ENCODE assay signal across 9 mouse cellular contexts in genomic region chr3:107582130-107582874, GRCm38 (mm10). TPM values are rescaled to one million over a fixed set of nuclear protein-coding genes. Genes with fewer than 3 reads are reported as not detected.
DNase-seq lines count a peak whose midpoint lies in the region; ATAC-seq and TF ChIP-seq lines count a peak whose summit lies in the region.
"Had no signal": no experiment of that assay in that cellular context is flagged by ENCODE, and none has a peak within 500 bp of the region (broad histone marks: within the 10 kb centered on the region; RNA-seq: fewer than 3 reads in every experiment).

No protein-coding gene starts in this region.

- 6% methylated on average over 18 of the region's 18 CpGs for WGBS in heart, embryonic 14.5 days
- 2% methylated on average over 18 of the region's 18 CpGs for WGBS in embryonic facial prominence, embryonic 10.5 days
- WGBS in hindbrain, postnatal 0 days, result 2% methylated on average over 18 of the region's 18 CpGs
- WGBS in midbrain, embryonic 14.5 days, result 3% methylated on average over 18 of the region's 18 CpGs

- H3K27ac ChIP-seq in heart, embryonic 14.5 days (replicated peaks in 1 of 2; ENCODE audit: control insufficient read depth in 1 of 2, insufficient read depth in 1 of 2, low read depth in 2 of 2, low read length in 2 of 2), result no peak overlapping the region
- H3K27ac ChIP-seq in embryonic facial prominence, embryonic 10.5 days (replicated peaks), result peak overlapping the region; percentile 89
- H3K27ac ChIP-seq in hindbrain, postnatal 0 days, result no peak overlapping the region
- H3K27ac ChIP-seq in midbrain, embryonic 14.5 days (replicated peaks; ENCODE audit: low read depth, low read length), result no peak overlapping the region

- no peak for ATAC-seq in heart, embryonic 14.5 days (ENCODE audit: insufficient number of reproducible peaks, insufficient read depth, low FRiP score, low read depth)
- no peak for ATAC-seq in hindbrain, postnatal 0 days
- no peak for ATAC-seq in midbrain, embryonic 14.5 days (ENCODE audit: low FRiP score, low TSS enrichment)
- ATAC-seq in monocyte, adult 5-6 weeks (replicated peaks; ENCODE audit: insufficient number of reproducible peaks, low FRiP score, low TSS enrichment, poor library complexity, severe bottlenecking), result no peak

- no peak for DNase-seq in heart, adult 11 months
- peak; percentile 31 for DNase-seq in embryonic facial prominence, embryonic 10.5 days (ENCODE audit: low spot score)
- no peak for DNase-seq in hindbrain, postnatal 0 days (ENCODE audit: low spot score)
- peak; percentile 15 for DNase-seq in midbrain, embryonic 14.5 days
- no peak for DNase-seq in right cerebral cortex, postnatal 36 days (ENCODE audit: low spot score in 2 of 2)
- no peak for DNase-seq in adrenal gland, adult (ENCODE audit: inconsistent age in 2 of 2, low spot score in 1 of 2)

- no peaks in the 10 kb centered on the region for H3K36me3 ChIP-seq in heart, embryonic 14.5 days (ENCODE audit: control insufficient read depth, insufficient read depth, low read length)
- no peaks in the 10 kb centered on the region for H3K36me3 ChIP-seq in embryonic facial prominence, embryonic 10.5 days (replicated peaks)
- H3K36me3 ChIP-seq in hindbrain, postnatal 0 days (ENCODE audit: insufficient read depth, low read length), result no peaks in the 10 kb centered on the region
- H3K36me3 ChIP-seq in midbrain, embryonic 14.5 days (ENCODE audit: control insufficient read depth, insufficient read depth, low read length), result no peaks in the 10 kb centered on the region

- peak overlapping the region; percentile 79 for H3K4me2 ChIP-seq in heart, embryonic 14.5 days (ENCODE audit: low read length)
- H3K4me2 ChIP-seq in hindbrain, postnatal 0 days (ENCODE audit: low read depth, low read length), result peak overlapping the region; percentile 43
- H3K4me2 ChIP-seq in midbrain, embryonic 14.5 days (ENCODE audit: low read length), result peak overlapping the region; percentile 47

- no peaks in the 10 kb centered on the region for H3K9me3 ChIP-seq in heart, embryonic 14.5 days (ENCODE audit: control insufficient read depth, low read length)
- no peaks in the 10 kb centered on the region for H3K9me3 ChIP-seq in embryonic facial prominence, embryonic 10.5 days
- H3K9me3 ChIP-seq in hindbrain, postnatal 0 days (ENCODE audit: low read length), result no peaks in the 10 kb centered on the region
- no peaks in the 10 kb centered on the region for H3K9me3 ChIP-seq in midbrain, embryonic 14.5 days (ENCODE audit: control insufficient read depth, low read length)

- H3K9ac ChIP-seq in heart, embryonic 14.5 days (ENCODE audit: low read length), result peak overlapping the region; percentile 62
- H3K9ac ChIP-seq in hindbrain, postnatal 0 days (replicated peaks; ENCODE audit: low read length), result no peak overlapping the region
- H3K9ac ChIP-seq in midbrain, embryonic 14.5 days (replicated peaks; ENCODE audit: low read length), result no peak overlapping the region

- TF ChIP-seq CTCF in hindbrain, postnatal 0 days (IDR thresholded peaks at IDR 0.05; ENCODE audit: low read depth), result no peak

- peaks cover 11 to 12% of the 10 kb centered on the region in 2 experiments; a peak in 3 of 4 replicates for H3K4me1 ChIP-seq in heart, embryonic 14.5 days (ENCODE audit: control insufficient read depth in 2 of 2, insufficient read depth in 2 of 2, low read length in 2 of 2)
- peaks cover 85% of the 10 kb centered on the region for H3K4me1 ChIP-seq in embryonic facial prominence, embryonic 10.5 days
- 0 out of 2 replicates have a peak, but pooled peaks cover 4% of the 10 kb centered on the region for H3K4me1 ChIP-seq in hindbrain, postnatal 0 days (ENCODE audit: insufficient read depth, low read length)
- peaks cover 6% of the 10 kb centered on the region; the same call in 1 of the 2 replicates for H3K4me1 ChIP-seq in midbrain, embryonic 14.5 days (ENCODE audit: control insufficient read depth, insufficient read depth, low read length)

- peak overlapping the region; percentile 38 to 44 for H3K4me3 ChIP-seq in heart, embryonic 14.5 days (ENCODE audit: control insufficient read depth in 1 of 2, insufficient read depth in 1 of 2, low read depth in 1 of 2, low read length in 2 of 2)
- H3K4me3 ChIP-seq in embryonic facial prominence, embryonic 10.5 days, result peak overlapping the region; percentile 58
- peak overlapping the region; percentile 17 for H3K4me3 ChIP-seq in hindbrain, postnatal 0 days (ENCODE audit: low read length)
- peak overlapping the region; percentile 24 for H3K4me3 ChIP-seq in midbrain, embryonic 14.5 days (replicated peaks; ENCODE audit: low read depth, low read length)

- peaks cover 79% of the 10 kb centered on the region for H3K27me3 ChIP-seq in heart, embryonic 14.5 days (ENCODE audit: control insufficient read depth, insufficient read depth, low read length)
- H3K27me3 ChIP-seq in embryonic facial prominence, embryonic 10.5 days (replicated peaks; ENCODE audit: low read depth, poor library complexity, severe bottlenecking), result peaks cover 91% of the 10 kb centered on the region
- peaks cover 54% of the 10 kb centered on the region for H3K27me3 ChIP-seq in hindbrain, postnatal 0 days (ENCODE audit: insufficient read depth, low read length)
- peaks cover 79% of the 10 kb centered on the region for H3K27me3 ChIP-seq in midbrain, embryonic 14.5 days (ENCODE audit: control insufficient read depth, insufficient read depth, low read length)

RNA-seq across cellular contexts. Expression of gene Alx3, which starts 12.5 kb away (rescaled TPM):
- 0.11 TPM in 1 of 2 replicates, not detected in the other for polyA plus RNA-seq in heart, embryonic 14.5 days (2014; fragmentation: Nextera tagmentation; extraction: Ambion mirVana)
- 41.8 and 43.5 TPM in 2 replicates for polyA plus RNA-seq in embryonic facial prominence, embryonic 10.5 days (2016; fragmentation: Nextera tagmentation; extraction: Ambion mirVana)
- 0.16 TPM in 1 of 2 replicates, not detected in the other for total RNA-seq in hindbrain, postnatal 0 days (2014; rRNA removed)
- polyA plus RNA-seq in hindbrain, postnatal 0 days (2015; fragmentation: Nextera tagmentation; extraction: Ambion mirVana), result 0.45 TPM in 2 replicates
- 0.74 TPM in 1 of 2 replicates, not detected in the other for polyA plus RNA-seq in midbrain, embryonic 14.5 days (2014; fragmentation: Nextera tagmentation; extraction: Ambion mirVana)
- not detected in 3 replicates for total RNA-seq in monocyte, adult 5-6 weeks (2017)
- polyA plus RNA-seq: gonadal fat pad, adult 2 months had no signal

RNA-seq across cellular contexts. Expression of gene Ubl4b, which starts 27.4 kb away (rescaled TPM):
- polyA plus RNA-seq in heart, embryonic 14.5 days (2014; fragmentation: Nextera tagmentation; extraction: Ambion mirVana), result not detected in 2 replicates
- polyA plus RNA-seq in embryonic facial prominence, embryonic 10.5 days (2016; fragmentation: Nextera tagmentation; extraction: Ambion mirVana), result 0.41 and 0.70 TPM in 2 replicates
- total RNA-seq in hindbrain, postnatal 0 days (2014; rRNA removed), result not detected in 2 replicates
- not detected in 2 replicates for polyA plus RNA-seq in hindbrain, postnatal 0 days (2015; fragmentation: Nextera tagmentation; extraction: Ambion mirVana)
- not detected in 2 replicates for polyA plus RNA-seq in midbrain, embryonic 14.5 days (2014; fragmentation: Nextera tagmentation; extraction: Ambion mirVana)
- not detected in 3 replicates for total RNA-seq in monocyte, adult 5-6 weeks (2017)

RNA-seq across cellular contexts. Expression of gene Gm10961, which starts 48.8 kb away (rescaled TPM):
- polyA plus RNA-seq in heart, embryonic 14.5 days (2014; fragmentation: Nextera tagmentation; extraction: Ambion mirVana), result not detected in 2 replicates
- not detected in 2 replicates for polyA plus RNA-seq in embryonic facial prominence, embryonic 10.5 days (2016; fragmentation: Nextera tagmentation; extraction: Ambion mirVana)
- not detected in 2 replicates for total RNA-seq in hindbrain, postnatal 0 days (2014; rRNA removed)
- polyA plus RNA-seq in hindbrain, postnatal 0 days (2015; fragmentation: Nextera tagmentation; extraction: Ambion mirVana), result not detected in 2 replicates
- polyA plus RNA-seq in midbrain, embryonic 14.5 days (2014; fragmentation: Nextera tagmentation; extraction: Ambion mirVana), result not detected in 2 replicates
- total RNA-seq in monocyte, adult 5-6 weeks (2017), result not detected in 3 replicates
- polyA plus RNA-seq: gonadal fat pad, adult 2 months had no signal

RNA-seq across cellular contexts. Expression of gene Strip1, which starts 49.2 kb away (rescaled TPM):
- polyA plus RNA-seq in heart, embryonic 14.5 days (2014; fragmentation: Nextera tagmentation; extraction: Ambion mirVana), result 40.3 TPM in 2 replicates
- 64.9 and 70.0 TPM in 2 replicates for polyA plus RNA-seq in embryonic facial prominence, embryonic 10.5 days (2016; fragmentation: Nextera tagmentation; extraction: Ambion mirVana)
- total RNA-seq in hindbrain, postnatal 0 days (2014; rRNA removed), result 133 and 135 TPM in 2 replicates
- polyA plus RNA-seq in hindbrain, postnatal 0 days (2015; fragmentation: Nextera tagmentation; extraction: Ambion mirVana), result 98.2 and 98.7 TPM in 2 replicates
- 154 and 189 TPM in 2 replicates for polyA plus RNA-seq in midbrain, embryonic 14.5 days (2014; fragmentation: Nextera tagmentation; extraction: Ambion mirVana)
- 15.1 to 43.4 TPM (median 42.9 TPM) in 3 replicates for total RNA-seq in monocyte, adult 5-6 weeks (2017)

Comparison
In these comparisons a context has a peak if more than half of its experiments do, and no peak if none do; other contexts are left out.
1. DNase-seq: peak in embryonic facial prominence, embryonic 10.5 days (single experiment) and midbrain, embryonic 14.5 days (single experiment); none in heart, adult 11 months (single experiment), hindbrain, postnatal 0 days (single experiment), right cerebral cortex, postnatal 36 days (0 of 2) and adrenal gland, adult (0 of 2).
2. RNA of gene Alx3, which starts 12.5 kb away (polyA plus RNA-seq): 41.8 to 43.5 TPM in embryonic facial prominence, embryonic 10.5 days; 0.74 TPM in midbrain, embryonic 14.5 days, 0.45 TPM in hindbrain, postnatal 0 days and 0.11 TPM in heart, embryonic 14.5 days; every median in the first group is over 10 times any median in the second.
3. Peak in every context shown above with its lines, with median percentiles within 50 percentile points of each other: H3K4me2 ChIP-seq and H3K4me3 ChIP-seq.